ENCODE assay signal across 29 mouse cellular contexts in the genomic region with DNA sequence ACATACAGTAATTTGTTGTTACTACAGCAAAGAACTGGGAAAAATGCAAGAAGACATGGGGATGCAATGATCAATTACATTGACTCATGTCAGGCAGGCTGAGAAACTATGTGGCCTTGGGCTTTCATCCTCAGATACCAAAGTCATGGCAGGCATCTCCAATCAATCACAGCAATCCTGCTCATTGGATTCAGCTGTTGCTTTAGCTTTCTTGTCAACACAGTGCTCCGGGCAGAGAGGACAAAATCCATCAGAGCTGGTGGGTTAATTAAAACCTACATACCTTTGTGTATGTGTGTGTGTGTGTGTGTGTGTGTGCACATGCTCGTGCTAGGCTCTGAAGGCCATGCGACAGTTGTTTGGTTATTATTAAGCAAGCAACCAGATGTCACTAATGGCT.
A peak's percentile ranks its signal among the peaks of the same experiment; 100 is the strongest.
DNase-seq lines count a peak whose midpoint lies in the region; TF ChIP-seq lines count a peak whose summit lies in the region.
"Had no signal": no experiment of that assay in that cellular context is flagged by ENCODE, and none has a peak within 500 bp of the region (broad histone marks: within the 10 kb centered on the region; RNA-seq: fewer than 3 reads in every experiment).

No protein-coding gene starts in this region.

- H3K9me3 ChIP-seq in limb, embryonic 10.5 days (replicated peaks), result no peaks in the 10 kb centered on the region
- H3K9me3 ChIP-seq: embryonic facial prominence, embryonic 12.5 days; forebrain, embryonic 10.5 days; forebrain, embryonic 15.5 days; heart, embryonic 10.5 days; heart, embryonic 15.5 days; hindbrain, embryonic 12.5 days; limb, embryonic 13.5 days; lung, embryonic 15.5 days; midbrain, embryonic 15.5 days; neural tube, embryonic 12.5 days had no signal

- no peak for TF ChIP-seq POLR2A in brain, embryonic 14.5 days (IDR thresholded peaks at IDR 0.05; ENCODE audit: borderline replicate concordance, extremely low read depth, insufficient read depth, insufficient read length, poor library complexity, severe bottlenecking)

- TF ChIP-seq CTCF in brain, embryonic 14.5 days (IDR thresholded peaks at IDR 0.05; ENCODE audit: borderline replicate concordance, extremely low read depth, insufficient read depth, insufficient read length), result no peak

- peaks cover 4% of the 10 kb centered on the region for H3K4me1 ChIP-seq in limb, embryonic 10.5 days
- H3K4me1 ChIP-seq: embryonic facial prominence, embryonic 12.5 days; forebrain, embryonic 10.5 days; forebrain, embryonic 15.5 days; heart, embryonic 10.5 days; heart, embryonic 15.5 days; hindbrain, embryonic 12.5 days; limb, embryonic 13.5 days; lung, embryonic 15.5 days; midbrain, embryonic 15.5 days; neural tube, embryonic 12.5 days had no signal

- no peak overlapping the region for H3K27ac ChIP-seq in limb, embryonic 10.5 days
- H3K27ac ChIP-seq: embryonic facial prominence, embryonic 12.5 days; forebrain, embryonic 10.5 days; forebrain, embryonic 15.5 days; heart, embryonic 10.5 days; heart, embryonic 15.5 days; hindbrain, embryonic 12.5 days; left cerebral cortex, adult 2 months; limb, embryonic 13.5 days; lung, embryonic 15.5 days; midbrain, embryonic 15.5 days; neural tube, embryonic 12.5 days had no signal

- H3K27me3 ChIP-seq in limb, embryonic 10.5 days (ENCODE audit: low read depth, poor library complexity, severe bottlenecking), result no peaks in the 10 kb centered on the region
- H3K27me3 ChIP-seq: embryonic facial prominence, embryonic 12.5 days; forebrain, embryonic 15.5 days; heart, embryonic 15.5 days; hindbrain, embryonic 12.5 days; lung, embryonic 15.5 days; midbrain, embryonic 15.5 days; neural tube, embryonic 12.5 days had no signal

- H3K4me3 ChIP-seq in limb, embryonic 10.5 days, result no peak overlapping the region
- H3K4me3 ChIP-seq: embryonic facial prominence, embryonic 12.5 days; forebrain, embryonic 10.5 days; forebrain, embryonic 15.5 days; heart, embryonic 10.5 days; heart, embryonic 15.5 days; hindbrain, embryonic 12.5 days; left cerebral cortex, adult 2 months; limb, embryonic 13.5 days; lung, embryonic 15.5 days; midbrain, embryonic 15.5 days; neural tube, embryonic 12.5 days had no signal

- H3K36me3 ChIP-seq in limb, embryonic 10.5 days, result no peaks in the 10 kb centered on the region
- H3K36me3 ChIP-seq: embryonic facial prominence, embryonic 12.5 days; forebrain, embryonic 10.5 days; forebrain, embryonic 15.5 days; heart, embryonic 10.5 days; heart, embryonic 15.5 days; hindbrain, embryonic 12.5 days; limb, embryonic 13.5 days; lung, embryonic 15.5 days; midbrain, embryonic 15.5 days; neural tube, embryonic 12.5 days had no signal

- peak; percentile 68 for DNase-seq in embryo, embryonic 10 days (ENCODE audit: low spot score)
- no peak for DNase-seq in embryo, embryonic 9.5 days (ENCODE audit: extremely low spot score)
- DNase-seq in brain, embryonic 14.5 days (ENCODE audit: low read depth), result peak; percentile 8
- DNase-seq in embryo, embryonic 10.5 days (ENCODE audit: low spot score), result peak; percentile 53
- peak; percentile 46 for DNase-seq in limb, embryonic 10.5 days (ENCODE audit: low spot score)
- DNase-seq in lung, postnatal 10 days, result no peak
- DNase-seq: B cell, adult 2 months; cerebellum, adult 11 months; cerebellum, adult 9-10 months; cerebellum, postnatal 36 days; gastrocnemius, postnatal 25 days; heart, adult 11 months; heart, postnatal 36 days; kidney, adult 9 months; kidney, postnatal 14 days; layer of hippocampus, adult 9-11 months; lung, postnatal 4 days; right cerebral cortex, postnatal 14 days had no signal

- WGBS in limb, embryonic 10.5 days, result 22% methylated on average over 3 of the region's 3 CpGs

Comparison
In these comparisons a context has a peak if more than half of its experiments do, and no peak if none do; other contexts are left out.
1. DNase-seq: peak in embryo, embryonic 10 days (single experiment), brain, embryonic 14.5 days (single experiment), embryo, embryonic 10.5 days (single experiment) and limb, embryonic 10.5 days (single experiment); none in embryo, embryonic 9.5 days (single experiment) and lung, postnatal 10 days (single experiment).